Mouse (Mus musculus) midbrain, embryonic 10.5 days (tissue): ENCODE results near the gene Hc. TPM values are rescaled to one million over a fixed set of nuclear protein-coding genes. Genes with fewer than 3 reads are reported as not detected.

ENCODE experiments used
- DNase-seq: peaks from one replicate; pipeline ENCODE4 v3.0.0-alpha.2; 2017; ENCODE audit warnings: low spot score
- H3K27ac ChIP-seq: fragments of 300-500 bp; sonication (generic); replicated peaks from 2 replicates; pipeline ENCODE4 v1.5.1; 2016; ENCODE audit warnings: mild to moderate bottlenecking
- H3K27me3 ChIP-seq: fragments of 300-500 bp; sonication (generic); 2 replicates; pipeline ENCODE4 v1.6.1; 2016; ENCODE audit warnings: low read depth, mild to moderate bottlenecking; ENCODE audit not compliant: poor library complexity, severe bottlenecking
- H3K36me3 ChIP-seq: fragments of 300-500 bp; sonication (generic); 2 replicates; pipeline ENCODE4 v1.6.1; 2016; ENCODE audit warnings: mild to moderate bottlenecking, moderate library complexity
- H3K4me1 ChIP-seq: fragments of 300-500 bp; sonication (generic); 2 replicates; pipeline ENCODE4 v1.6.1; 2016
- H3K4me3 ChIP-seq: fragments of 300-500 bp; sonication (generic); 2 replicates; pipeline ENCODE4 v1.5.1; 2016; ENCODE audit warnings: mild to moderate bottlenecking, moderate library complexity
- H3K9me3 ChIP-seq: fragments of 300-500 bp; sonication (generic); replicated peaks from 2 replicates; pipeline ENCODE4 v1.6.1; 2016; ENCODE audit warnings: mild to moderate bottlenecking
- WGBS: fragments of 180-500 bp; shearing (Covaris S2); methylation state at CpG from one replicate; pipeline ENCODE4 v1.1.7; 2016; 5-methylcytosine and 5-hydroxymethylcytosine counted together
- polyA plus RNA-seq: library from polyadenylated mRNA; unstranded; fragments of >200 nt; fragmentation: Nextera tagmentation; extraction: Ambion mirVana; gene quantifications from 2 replicates; pipeline ENCODE4 v1.2.1, GENCODE M21; 2016

The Hc gene
- polyA plus RNA-seq, 1 experiment from 2014 or later: 0.99 TPM

GRCm38 (mm10) chr2:34984885-34985284 lies 76.4 kb downstream of the Hc start:
- peaks cover 22% of the 10 kb centered on the region for H3K4me1 ChIP-seq
- no peaks in the 10 kb centered on the region for H3K27me3 ChIP-seq
- H3K27ac ChIP-seq: no peak overlapping the region
- WGBS: 88% methylated on average over 8 of the region's 8 CpGs
- no peak for DNase-seq
- no peaks in the 10 kb centered on the region for H3K36me3 ChIP-seq
- no peaks in the 10 kb centered on the region for H3K9me3 ChIP-seq
- no peak overlapping the region for H3K4me3 ChIP-seq

DNA sequence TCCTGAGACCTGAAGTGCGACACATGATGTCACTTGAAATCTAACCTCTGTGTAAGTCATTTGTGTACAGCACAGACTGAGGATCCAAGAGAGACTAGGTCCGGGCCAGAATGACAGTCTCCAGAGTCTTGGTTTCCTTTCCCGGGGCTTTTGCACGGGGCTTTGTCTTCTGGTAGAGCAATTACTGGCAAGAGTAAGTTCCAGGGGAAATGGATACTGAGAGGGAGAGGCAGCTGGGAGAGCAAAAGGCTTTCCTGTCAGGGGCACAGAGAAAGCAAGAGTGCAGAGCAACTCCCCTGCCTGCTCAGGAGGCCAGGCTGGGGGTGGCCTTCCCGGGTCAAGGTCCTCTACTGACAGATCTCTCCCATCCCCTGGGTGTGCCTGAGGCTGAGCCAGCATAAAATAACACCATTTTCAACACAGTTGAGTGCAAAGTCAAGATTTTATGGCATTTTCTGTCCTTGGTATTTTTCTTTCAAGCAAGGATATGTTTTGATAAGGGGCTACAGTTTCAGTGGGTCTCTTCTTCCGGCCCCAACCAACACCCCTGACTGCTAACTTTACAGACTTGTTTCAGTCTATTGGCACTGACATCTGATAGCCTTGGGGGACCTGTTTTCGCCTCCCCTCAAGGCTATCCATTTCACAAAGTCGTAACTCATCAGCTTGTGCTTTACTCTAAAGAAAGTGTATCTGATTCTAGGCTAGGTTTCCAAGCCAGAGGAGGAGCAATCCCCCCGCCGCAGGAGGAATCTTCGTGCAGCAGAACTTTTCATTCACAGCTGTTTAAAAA lies 78.1 kb downstream of the Hc start:
- H3K4me3 ChIP-seq: no peak overlapping the region
- no peaks in the 10 kb centered on the region for H3K36me3 ChIP-seq
- H3K9me3 ChIP-seq: no peaks in the 10 kb centered on the region
- H3K27ac ChIP-seq: peak overlapping the region; percentile 53; the same call in 1 of the 2 replicates
- H3K4me1 ChIP-seq: peaks cover 13% of the 10 kb centered on the region
- WGBS: 75% methylated on average over 11 of the region's 11 CpGs
- no peak for DNase-seq
- H3K27me3 ChIP-seq: no peaks in the 10 kb centered on the region

DNA sequence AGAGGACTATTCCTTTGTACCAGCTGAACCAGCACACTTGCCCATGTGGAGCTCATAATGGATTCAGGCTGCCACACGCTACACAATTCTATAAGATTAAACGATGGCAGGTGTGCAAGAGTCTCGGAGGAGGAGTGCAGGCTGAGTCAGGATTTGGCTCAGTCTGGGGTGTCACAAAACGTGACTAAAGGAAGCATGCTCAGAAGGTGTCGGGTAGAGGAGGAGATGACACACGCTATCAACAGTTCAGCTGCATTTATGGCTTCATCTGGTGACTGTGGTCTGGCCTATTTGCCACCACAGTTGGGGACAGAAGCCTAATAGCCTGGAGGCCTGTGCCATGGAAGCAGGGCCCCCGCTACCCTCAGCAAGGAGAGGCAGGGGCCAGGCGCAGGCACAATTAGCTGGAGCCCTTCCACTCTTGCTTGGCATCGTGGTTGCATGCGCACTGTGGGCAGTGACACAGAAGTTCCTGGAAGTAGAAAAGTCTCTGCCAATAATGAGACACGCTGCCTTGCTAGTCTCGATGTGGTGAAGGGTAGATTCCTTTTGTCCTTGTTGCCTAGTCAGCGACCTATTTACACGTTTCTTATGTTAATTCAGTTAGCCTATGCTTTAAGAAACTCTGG lies 79.0 kb downstream of the Hc start:
- Histone ChIP-seq H3K27me3 (no peaks in the 10 kb centered on the region), H3K4me3 (no peak overlapping the region), H3K9me3 (no peaks in the 10 kb centered on the region), H3K27ac (peak overlapping the region; percentile 53), H3K4me1 (peaks cover 13% of the 10 kb centered on the region), H3K36me3 (no peaks in the 10 kb centered on the region)
- no peak for DNase-seq
- WGBS: 76% methylated on average over 14 of the region's 14 CpGs

GRCm38 (mm10) chr2:34979459-34980011 lies 81.7 kb downstream of the Hc start:
- no peak overlapping the region for H3K4me3 ChIP-seq
- H3K9me3 ChIP-seq: peaks cover 6% of the 10 kb centered on the region; the same call in 1 of the 2 replicates
- H3K27me3 ChIP-seq: no peaks in the 10 kb centered on the region
- DNase-seq: no peak
- peaks cover 13% of the 10 kb centered on the region for H3K4me1 ChIP-seq
- H3K27ac ChIP-seq: no peak overlapping the region
- H3K36me3 ChIP-seq: no peaks in the 10 kb centered on the region
- WGBS: 80% methylated on average over 3 of the region's 3 CpGs

DNA sequence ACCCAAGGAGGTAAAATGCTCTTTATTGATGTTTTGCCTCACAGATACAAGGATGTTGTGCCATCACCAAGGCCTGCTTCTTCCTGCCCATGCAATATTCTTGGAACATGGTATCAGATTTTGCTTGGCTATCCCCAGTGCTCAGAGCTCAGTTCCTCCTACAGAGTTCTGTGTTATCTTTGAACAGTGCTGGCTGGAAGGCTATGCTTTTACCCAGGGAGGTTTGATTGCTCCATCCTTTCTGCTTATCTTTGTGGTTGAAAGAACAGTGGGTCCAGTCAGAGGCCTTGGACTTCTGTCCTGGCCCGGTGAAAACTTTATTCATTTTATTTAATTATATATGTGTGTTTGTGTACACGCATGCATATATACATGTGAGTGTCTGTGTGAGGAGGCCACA lies 83.0 kb downstream of the Hc start:
- no peak for DNase-seq
- H3K27me3 ChIP-seq: no peaks in the 10 kb centered on the region
- 93% methylated on average over 2 of the region's 2 CpGs for WGBS
- H3K9me3 ChIP-seq: peaks cover 10% of the 10 kb centered on the region; the same call in 1 of the 2 replicates
- H3K27ac ChIP-seq: no peak overlapping the region
- H3K4me3 ChIP-seq: no peak overlapping the region
- H3K36me3 ChIP-seq: no peaks in the 10 kb centered on the region
- H3K4me1 ChIP-seq: peaks cover 13% of the 10 kb centered on the region

GRCm38 (mm10) chr2:34976945-34977658 lies 84.1 kb downstream of the Hc start:
- no peak overlapping the region for H3K27ac ChIP-seq
- 86% methylated on average over 8 of the region's 8 CpGs for WGBS
- peaks cover 2% of the 10 kb centered on the region for H3K4me1 ChIP-seq
- peaks cover 10% of the 10 kb centered on the region; the same call in 1 of the 2 replicates for H3K9me3 ChIP-seq
- H3K27me3 ChIP-seq: no peaks in the 10 kb centered on the region
- no peak overlapping the region for H3K4me3 ChIP-seq
- no peak for DNase-seq
- no peaks in the 10 kb centered on the region for H3K36me3 ChIP-seq

- no peak overlapping the region for H3K4me3 ChIP-seq
- WGBS: 87% methylated on average over 6 of the region's 6 CpGs
- H3K4me1 ChIP-seq: no peaks in the 10 kb centered on the region
- peaks cover 10% of the 10 kb centered on the region; the same call in 1 of the 2 replicates for H3K9me3 ChIP-seq
- DNase-seq: no peak
- no peaks in the 10 kb centered on the region for H3K27me3 ChIP-seq
- H3K36me3 ChIP-seq: no peaks in the 10 kb centered on the region
- no peak overlapping the region for H3K27ac ChIP-seq
Measured at GRCm38 (mm10) chr2:34976447-34976846, 84.8 kb downstream of the Hc start.

GRCm38 (mm10) chr2:34973087-34973486 lies 88.2 kb downstream of the Hc start:
- Histone ChIP-seq H3K4me1 (no peaks in the 10 kb centered on the region), H3K9me3 (peaks cover 10% of the 10 kb centered on the region; the same call in 1 of the 2 replicates), H3K4me3 (no peak overlapping the region), H3K36me3 (no peaks in the 10 kb centered on the region), H3K27me3 (no peaks in the 10 kb centered on the region), H3K27ac (no peak overlapping the region)
- 87% methylated on average over 8 of the region's 8 CpGs for WGBS
- no peak for DNase-seq

DNA sequence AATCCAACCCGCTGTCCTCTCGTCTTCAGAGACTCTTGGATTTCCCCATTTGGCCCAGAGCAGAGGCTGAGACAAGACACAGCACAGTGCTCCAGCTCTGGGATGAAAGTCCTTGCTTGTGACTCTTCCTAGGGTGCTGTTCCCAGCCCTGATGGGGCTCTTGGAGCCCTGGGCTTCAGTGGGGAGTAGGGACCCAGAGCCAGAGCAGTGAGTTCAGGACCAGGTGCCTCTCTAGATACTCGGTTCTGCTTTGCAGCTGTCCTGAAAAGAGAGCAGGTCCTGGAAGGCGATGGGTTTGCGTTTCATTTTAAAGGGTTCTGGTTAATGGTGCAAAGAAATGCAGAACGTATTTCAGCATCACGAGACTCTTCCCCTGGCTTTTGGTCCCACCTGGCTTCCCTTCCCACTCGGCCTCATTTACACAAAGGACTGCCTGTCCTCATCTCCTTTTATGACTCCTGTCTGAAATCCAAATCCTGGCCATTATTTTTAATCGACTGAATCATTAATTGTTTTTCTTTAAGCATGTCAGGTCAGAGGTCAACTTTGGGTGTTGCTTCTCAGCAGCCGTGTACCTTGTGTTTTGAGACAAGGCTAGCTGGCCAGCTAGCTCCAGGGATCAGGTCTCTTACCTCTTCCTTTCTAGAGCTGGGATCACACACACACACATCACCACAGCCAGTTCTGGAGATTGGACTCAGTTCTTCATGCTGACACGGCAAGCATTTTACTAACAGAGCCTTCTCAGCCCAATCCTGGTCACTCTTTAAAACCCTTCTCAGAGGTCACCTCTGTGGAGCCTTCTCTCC lies 90.0 kb downstream of the Hc start:
- no peaks in the 10 kb centered on the region for H3K27me3 ChIP-seq
- no peak for DNase-seq
- H3K27ac ChIP-seq: no peak overlapping the region; the same call in 1 of the 2 replicates
- no peaks in the 10 kb centered on the region for H3K36me3 ChIP-seq
- no peak overlapping the region for H3K4me3 ChIP-seq
- H3K9me3 ChIP-seq: peaks cover 10% of the 10 kb centered on the region; the same call in 1 of the 2 replicates
- H3K4me1 ChIP-seq: no peaks in the 10 kb centered on the region
- 76% methylated on average over 11 of the region's 11 CpGs for WGBS

DNA sequence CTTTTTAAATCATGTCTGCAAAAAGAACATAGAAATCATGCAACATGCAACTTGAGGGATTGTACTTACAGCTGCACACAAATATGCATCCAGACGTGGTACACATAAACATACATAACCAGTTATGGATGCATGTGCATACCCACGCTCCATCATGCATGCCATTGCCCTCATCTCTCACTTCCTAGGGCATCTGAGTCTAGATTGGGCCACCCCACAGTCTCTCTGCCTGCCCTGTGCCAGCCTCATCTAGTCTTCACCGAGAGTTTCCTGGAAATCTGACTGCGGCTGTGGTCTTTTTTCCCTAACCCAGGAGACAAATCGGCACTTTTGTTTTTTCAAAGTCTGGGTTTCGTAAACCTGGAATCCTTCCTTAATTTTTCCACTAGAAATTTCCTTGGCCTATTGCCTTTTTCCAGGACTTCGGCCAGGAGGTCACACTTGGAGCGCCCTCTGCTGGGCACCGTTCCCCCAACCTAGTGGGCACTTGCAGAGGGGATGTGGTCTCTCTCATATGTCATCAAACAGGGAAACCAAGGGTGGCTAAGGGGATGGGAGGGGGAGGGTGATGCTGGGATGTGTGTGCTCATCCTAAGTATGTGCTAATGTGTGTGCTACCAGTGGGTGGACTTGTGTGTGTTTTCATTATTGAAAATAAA lies 91.0 kb downstream of the Hc start:
- Histone ChIP-seq H3K4me1 (peaks cover 8% of the 10 kb centered on the region), H3K27ac (no peak overlapping the region), H3K9me3 (peaks cover 10% of the 10 kb centered on the region; the same call in 1 of the 2 replicates), H3K36me3 (no peaks in the 10 kb centered on the region), H3K4me3 (no peak overlapping the region), H3K27me3 (no peaks in the 10 kb centered on the region)
- WGBS: 43% methylated on average over 9 of the region's 9 CpGs
- DNase-seq: peak; percentile 79

- no peak overlapping the region for H3K27ac ChIP-seq
- 86% methylated on average over 7 of the region's 7 CpGs for WGBS
- H3K4me3 ChIP-seq: no peak overlapping the region
- 0 out of 2 replicates have a peak, but pooled peaks cover 3% of the 10 kb centered on the region for H3K9me3 ChIP-seq
- H3K27me3 ChIP-seq: no peaks in the 10 kb centered on the region
- peaks cover 19% of the 10 kb centered on the region for H3K4me1 ChIP-seq
- no peak for DNase-seq
- H3K36me3 ChIP-seq: no peaks in the 10 kb centered on the region
Measured at GRCm38 (mm10) chr2:34969166-34969565, 92.1 kb downstream of the Hc start.
